Mouse (Mus musculus) heart, embryonic 15.5 days (tissue): ENCODE data around the gene Mrps18a. TPM values are rescaled to one million over a fixed set of nuclear protein-coding genes. Genes with fewer than 3 reads are reported as not detected.

Source experiments
- ATAC-seq: fragments of 200-750 bp; cut with Nextera tagmentation; replicated peaks from 2 replicates; pipeline ENCODE4 v1.8.0; 2017; ENCODE audit warnings: low read depth, moderate TSS enrichment; ENCODE audit not compliant: insufficient number of reproducible peaks, insufficient read depth, low FRiP score
- H3K27ac ChIP-seq: fragments of 300-500 bp; sonication (generic); 2 replicates; pipeline ENCODE4 v1.5.1; 2015; ENCODE audit warnings: mild to moderate bottlenecking, inconsistent platforms
- H3K27me3 ChIP-seq: fragments of 300-500 bp; sonication (generic); 2 replicates; pipeline ENCODE4 v1.6.1; 2015; ENCODE audit warnings: inconsistent platforms
- H3K36me3 ChIP-seq: fragments of 300-500 bp; sonication (generic); 2 replicates; pipeline ENCODE4 v1.6.1; 2015; ENCODE audit warnings: mild to moderate bottlenecking, inconsistent platforms
- H3K4me1 ChIP-seq: fragments of 300-500 bp; sonication (generic); replicated peaks from 2 replicates; pipeline ENCODE4 v1.6.1; 2015; ENCODE audit warnings: inconsistent platforms
- H3K4me2 ChIP-seq: fragments of 300-500 bp; sonication (generic); 2 replicates; pipeline ENCODE4 v1.6.1; 2015; ENCODE audit warnings: inconsistent platforms, mild to moderate bottlenecking, moderate library complexity
- H3K4me3 ChIP-seq: fragments of 300-500 bp; sonication (generic); 2 replicates; pipeline ENCODE4 v1.5.1; 2015; ENCODE audit warnings: mild to moderate bottlenecking, inconsistent platforms
- H3K9ac ChIP-seq: fragments of 300-500 bp; sonication (generic); 2 replicates; pipeline ENCODE4 v1.6.1; 2015; ENCODE audit warnings: mild to moderate bottlenecking, inconsistent platforms
- H3K9me3 ChIP-seq: fragments of 300-500 bp; sonication (generic); replicated peaks from 2 replicates; pipeline ENCODE4 v1.6.1; 2016; ENCODE audit warnings: inconsistent platforms
- WGBS: fragments of 180-500 bp; shearing (Covaris S2); methylation state at CpG from one replicate; pipeline ENCODE4 v1.1.7; 2015; ENCODE audit warnings: mixed read lengths; 5-methylcytosine and 5-hydroxymethylcytosine counted together
- polyA plus RNA-seq: library from polyadenylated mRNA; unstranded; fragments of >200 nt; fragmentation: Nextera tagmentation; extraction: Ambion mirVana; gene quantifications from 2 replicates; pipeline ENCODE4 v1.2.1, GENCODE M21; 2015

Mrps18a gene
- 118 and 121 TPM in 2 replicates for polyA plus RNA-seq

- peak; percentile 85 for ATAC-seq
Observed at GRCm38 (mm10) chr17:46110402-46111289, at the start of gene Mrps18a. TSS of gene Mrps18a (plus strand) at chr17:46110986.

GRCm38 (mm10) chr17:46063283-46063973 is 47.4 kb upstream of the Mrps18a start:
- H3K9ac ChIP-seq: no peak overlapping the region
- H3K4me1 ChIP-seq: peaks cover 15% of the 10 kb centered on the region
- peaks cover 8% of the 10 kb centered on the region; the same call in 1 of the 2 replicates for H3K27me3 ChIP-seq
- H3K4me2 ChIP-seq: peak overlapping the region; percentile 39
- no peaks in the 10 kb centered on the region for H3K9me3 ChIP-seq
- no peak overlapping the region for H3K4me3 ChIP-seq
- H3K36me3 ChIP-seq: no peaks in the 10 kb centered on the region
- WGBS: 8% methylated on average over 10 of the region's 10 CpGs
- ATAC-seq: peak; percentile 79
- H3K27ac ChIP-seq: peak overlapping the region; percentile 37

More at GRCm38 (mm10) chr17:46110402-46111289, at the start of gene Mrps18a:
- Histone ChIP-seq H3K4me1 (peaks cover 13% of the 10 kb centered on the region), H3K4me2 (peak within 1 kb of the TSS; percentile 88), H3K27me3 (peaks cover 13% of the 10 kb centered on the region), H3K9me3 (no peaks in the 10 kb centered on the region), H3K36me3 (no peaks in the 10 kb centered on the region), H3K27ac (peak within 1 kb of the TSS; percentile 69), H3K9ac (peak within 1 kb of the TSS; percentile 72), H3K4me3 (peak within 1 kb of the TSS; percentile 84)
- 4% methylated on average over 38 of the region's 38 CpGs for WGBS

- H3K27ac ChIP-seq: no peak overlapping the region
- H3K4me2 ChIP-seq: peak overlapping the region; percentile 39
- no peak overlapping the region for H3K4me3 ChIP-seq
- H3K36me3 ChIP-seq: no peaks in the 10 kb centered on the region
- H3K27me3 ChIP-seq: 0 out of 2 replicates have a peak, but pooled peaks cover 5% of the 10 kb centered on the region
- H3K9ac ChIP-seq: no peak overlapping the region
- WGBS: 34% methylated on average over 6 of the region's 6 CpGs
- H3K9me3 ChIP-seq: no peaks in the 10 kb centered on the region
- ATAC-seq: no peak
- peaks cover 15% of the 10 kb centered on the region for H3K4me1 ChIP-seq
Observed at GRCm38 (mm10) chr17:46063974-46064312, 46.8 kb upstream of the Mrps18a start.

GRCm38 (mm10) chr17:46070046-46070445 is 40.7 kb upstream of the Mrps18a start:
- Histone ChIP-seq H3K9me3 (no peaks in the 10 kb centered on the region), H3K4me1 (peaks cover 15% of the 10 kb centered on the region), H3K36me3 (no peaks in the 10 kb centered on the region), H3K27ac (no peak overlapping the region), H3K4me3 (no peak overlapping the region), H3K4me2 (no peak overlapping the region), H3K9ac (no peak overlapping the region), H3K27me3 (no peaks in the 10 kb centered on the region)
- ATAC-seq: no peak
- 73% methylated on average over 9 of the region's 9 CpGs for WGBS

GRCm38 (mm10) chr17:46071531-46071930 is 39.3 kb upstream of the Mrps18a start:
- no peak for ATAC-seq
- Histone ChIP-seq H3K4me1 (peaks cover 17% of the 10 kb centered on the region), H3K9ac (no peak overlapping the region), H3K36me3 (no peaks in the 10 kb centered on the region), H3K9me3 (no peaks in the 10 kb centered on the region), H3K27ac (no peak overlapping the region), H3K4me3 (no peak overlapping the region), H3K27me3 (no peaks in the 10 kb centered on the region), H3K4me2 (no peak overlapping the region)
- WGBS: 79% methylated on average over 3 of the region's 3 CpGs

GRCm38 (mm10) chr17:46073730-46074301 is 37.0 kb upstream of the Mrps18a start:
- WGBS: 32% methylated on average over 23 of the region's 23 CpGs
- peak overlapping the region; percentile 18; the same call in 1 of the 2 replicates for H3K27ac ChIP-seq

GRCm38 (mm10) chr17:46074398-46075115 is 36.2 kb upstream of the Mrps18a start:
- 55% methylated on average over 7 of the region's 7 CpGs for WGBS
- Histone ChIP-seq H3K4me3 (no peak overlapping the region; the same call in 1 of the 2 replicates), H3K36me3 (no peaks in the 10 kb centered on the region), H3K4me2 (peak overlapping the region; percentile 58), H3K4me1 (peaks cover 17% of the 10 kb centered on the region), H3K27me3 (no peaks in the 10 kb centered on the region), H3K9ac (no peak overlapping the region), H3K9me3 (no peaks in the 10 kb centered on the region), H3K27ac (no peak overlapping the region)
- no peak for ATAC-seq

More at GRCm38 (mm10) chr17:46073730-46074301, 37.0 kb upstream of the Mrps18a start:
- H3K9ac ChIP-seq: no peak overlapping the region; the same call in 1 of the 2 replicates
- H3K4me3 ChIP-seq: no peak overlapping the region; the same call in 1 of the 2 replicates
- peak overlapping the region; percentile 58 for H3K4me2 ChIP-seq
- no peaks in the 10 kb centered on the region for H3K27me3 ChIP-seq
- no peaks in the 10 kb centered on the region for H3K36me3 ChIP-seq
- ATAC-seq: peak; percentile 58
- peaks cover 17% of the 10 kb centered on the region for H3K4me1 ChIP-seq
- no peaks in the 10 kb centered on the region for H3K9me3 ChIP-seq

- no peak overlapping the region for H3K27ac ChIP-seq
- no peak for ATAC-seq
- no peaks in the 10 kb centered on the region for H3K9me3 ChIP-seq
- 40% methylated on average over 3 of the region's 3 CpGs for WGBS
- no peaks in the 10 kb centered on the region for H3K27me3 ChIP-seq
- no peaks in the 10 kb centered on the region for H3K36me3 ChIP-seq
- no peak overlapping the region for H3K4me2 ChIP-seq
- H3K9ac ChIP-seq: no peak overlapping the region
- no peak overlapping the region for H3K4me3 ChIP-seq
- H3K4me1 ChIP-seq: peaks cover 17% of the 10 kb centered on the region
Observed at GRCm38 (mm10) chr17:46075116-46075485, 35.7 kb upstream of the Mrps18a start.

- Histone ChIP-seq H3K27me3 (no peaks in the 10 kb centered on the region), H3K9me3 (no peaks in the 10 kb centered on the region), H3K4me3 (no peak overlapping the region), H3K36me3 (no peaks in the 10 kb centered on the region), H3K27ac (no peak overlapping the region), H3K4me1 (peaks cover 20% of the 10 kb centered on the region), H3K9ac (no peak overlapping the region), H3K4me2 (no peak overlapping the region)
- no peak for ATAC-seq
- 69% methylated on average over 5 of the region's 5 CpGs for WGBS
Observed at GRCm38 (mm10) chr17:46075551-46076259, 35.1 kb upstream of the Mrps18a start.

GRCm38 (mm10) chr17:46076260-46076551 is 34.6 kb upstream of the Mrps18a start:
- H3K4me1 ChIP-seq: peaks cover 23% of the 10 kb centered on the region
- no peaks in the 10 kb centered on the region for H3K9me3 ChIP-seq
- H3K27ac ChIP-seq: no peak overlapping the region
- H3K36me3 ChIP-seq: no peaks in the 10 kb centered on the region
- no peak overlapping the region for H3K9ac ChIP-seq
- no peaks in the 10 kb centered on the region for H3K27me3 ChIP-seq
- no peak for ATAC-seq
- H3K4me2 ChIP-seq: no peak overlapping the region
- whole genome bisulfite sequencing: 60% methylated on average over 1 of the region's 1 CpGs
- H3K4me3 ChIP-seq: no peak overlapping the region
